Mouse (Mus musculus): ENCODE data around the gene Nos1ap.

- no peak for TF ChIP-seq CTCF (IDR thresholded peaks at IDR 0.05; ENCODE audit: low read depth)
- no peak for TF ChIP-seq EP300 (optimal IDR thresholded peaks at IDR 0.05)
These were observed 281.2 kb downstream of the Nos1ap start, which contains the start of gene Spata46 for GRCm38 (mm10) chr1:170308503-170308902.
